Mouse (Mus musculus) limb, embryonic 12.5 days (tissue): ENCODE results near the gene Bend4. TPM values are rescaled to one million over a fixed set of nuclear protein-coding genes. Genes with fewer than 3 reads are reported as not detected.

Source experiments
- ATAC-seq: fragments of 200-750 bp; cut with Nextera tagmentation; 2 replicates; pipeline ENCODE4 v1.8.0; 2017; ENCODE audit warnings: low read depth, moderate TSS enrichment; ENCODE audit not compliant: insufficient number of reproducible peaks, insufficient read depth, low FRiP score, low TSS enrichment
- H3K27ac ChIP-seq: fragments of 300-500 bp; sonication (generic); 2 replicates; pipeline ENCODE4 v1.5.1; 2016; ENCODE audit warnings: mild to moderate bottlenecking, moderate library complexity
- H3K27me3 ChIP-seq: fragments of 300-500 bp; sonication (generic); 2 replicates; pipeline ENCODE4 v1.6.1; 2016; ENCODE audit warnings: mild to moderate bottlenecking, moderate library complexity
- H3K36me3 ChIP-seq: fragments of 300-500 bp; sonication (generic); 2 replicates; pipeline ENCODE4 v1.6.1; 2016; ENCODE audit warnings: mild to moderate bottlenecking, moderate library complexity
- H3K4me1 ChIP-seq: fragments of 300-500 bp; sonication (generic); replicated peaks from 2 replicates; pipeline ENCODE4 v1.6.1; 2016
- H3K4me2 ChIP-seq: fragments of 300-500 bp; sonication (generic); 2 replicates; pipeline ENCODE4 v1.6.1; 2016; ENCODE audit warnings: mild to moderate bottlenecking, moderate library complexity
- H3K4me3 ChIP-seq: fragments of 300-500 bp; sonication (generic); replicated peaks from 2 replicates; pipeline ENCODE4 v1.5.1; 2016; ENCODE audit warnings: mild to moderate bottlenecking
- H3K9ac ChIP-seq: fragments of 300-500 bp; sonication (generic); replicated peaks from 2 replicates; pipeline ENCODE4 v1.6.1; 2016; ENCODE audit warnings: mild to moderate bottlenecking, moderate library complexity
- H3K9me3 ChIP-seq: fragments of 300-500 bp; sonication (generic); 2 replicates; pipeline ENCODE4 v1.6.1; 2016; ENCODE audit warnings: mild to moderate bottlenecking, moderate library complexity
- WGBS: fragments of 180-500 bp; shearing (Covaris S2); methylation state at CpG from one replicate; pipeline ENCODE4 v1.1.7; 2016; 5-methylcytosine and 5-hydroxymethylcytosine counted together
- polyA plus RNA-seq: library from polyadenylated mRNA; unstranded; fragments of >200 nt; fragmentation: Nextera tagmentation; extraction: Ambion mirVana; gene quantifications from 2 replicates; pipeline ENCODE4 v1.2.1, GENCODE M21; 2016

Bend4 gene
- polyA plus RNA-seq: 7.8 and 8.3 TPM in 2 replicates

DNA sequence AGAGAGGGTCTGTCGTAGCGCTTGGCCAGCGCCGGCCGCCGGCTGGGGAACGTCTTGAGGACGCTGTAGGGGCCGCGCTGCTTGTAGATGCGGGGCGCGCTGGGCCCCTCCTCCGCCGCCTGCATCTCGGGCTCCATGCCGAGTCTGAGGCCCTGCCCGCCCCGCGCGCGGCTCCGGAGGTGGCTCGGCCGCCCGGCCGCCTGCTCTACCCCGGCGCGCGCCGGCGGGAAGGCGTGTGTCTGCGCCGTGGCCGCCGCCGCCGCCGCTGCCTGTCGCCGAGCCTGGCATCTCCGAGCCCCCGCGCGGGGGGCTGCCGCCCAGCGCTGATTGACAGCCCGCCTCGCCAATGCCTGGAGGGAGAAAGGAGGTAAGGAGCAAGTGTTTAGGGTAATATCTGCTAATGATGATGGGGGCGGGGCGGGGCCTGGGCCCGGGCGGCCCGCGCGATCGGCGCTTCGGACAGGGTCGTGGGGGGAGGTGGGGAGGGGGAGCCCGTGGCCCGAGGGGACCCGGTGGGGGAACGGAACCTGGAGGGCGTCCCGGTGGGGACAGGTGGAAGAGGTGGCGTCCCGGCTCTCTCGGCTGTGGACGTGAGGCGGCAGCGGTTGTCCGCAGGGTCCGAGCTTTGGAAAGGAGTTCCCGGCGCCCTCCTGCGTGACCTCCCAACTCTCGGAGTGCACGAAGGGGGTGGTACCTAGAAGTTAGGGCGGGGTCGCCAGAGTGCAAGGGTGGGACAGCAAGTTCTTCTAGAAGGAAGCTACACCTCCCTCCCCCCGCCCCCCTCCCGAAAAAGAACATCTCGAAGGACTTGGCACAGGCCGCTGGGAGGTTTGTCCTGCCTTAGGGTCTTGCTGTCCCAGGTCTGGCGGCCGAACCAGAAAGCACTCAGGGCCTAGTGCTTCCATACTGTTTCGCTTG, at the start of gene Bend4:
Bend4 (minus strand) TSS at position 868 of the 918 bp plus-strand sequence.
- Histone ChIP-seq H3K4me2 (peak within 1 kb of the TSS; percentile 82), H3K4me3 (peak within 1 kb of the TSS; percentile 77), H3K27me3 (peaks cover 28% of the 10 kb centered on the region), H3K9me3 (no peaks in the 10 kb centered on the region), H3K36me3 (no peaks in the 10 kb centered on the region), H3K27ac (peak within 1 kb of the TSS; percentile 59; the same call in 1 of the 2 replicates), H3K9ac (peak within 1 kb of the TSS; percentile 79), H3K4me1 (peaks cover 19% of the 10 kb centered on the region)
- WGBS: under 1% methylated on average over 89 of the region's 90 CpGs
- ATAC-seq: peak; percentile 78

DNA sequence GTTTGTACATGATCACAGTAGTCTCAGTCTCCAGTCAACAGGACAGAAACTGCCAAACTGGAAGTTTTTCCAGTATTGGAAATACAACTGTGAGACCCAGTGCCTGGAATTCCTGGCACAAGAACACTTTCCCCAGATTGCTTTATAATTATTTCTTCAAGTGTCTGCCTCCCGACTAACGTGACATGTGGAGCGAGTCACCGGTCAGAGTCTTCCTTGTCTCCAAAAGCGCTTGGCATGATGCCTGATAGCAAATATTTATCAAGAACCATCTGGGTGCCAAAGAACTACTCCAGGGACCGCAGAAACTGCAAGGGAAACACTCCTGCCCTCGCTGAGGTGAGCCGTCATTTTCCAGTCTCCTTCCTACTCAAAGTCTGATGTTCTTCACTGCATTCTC, 45.6 kb upstream of the Bend4 start:
- H3K27ac ChIP-seq: no peak overlapping the region
- no peak for ATAC-seq
- no peaks in the 10 kb centered on the region for H3K27me3 ChIP-seq
- no peaks in the 10 kb centered on the region for H3K9me3 ChIP-seq
- no peak overlapping the region for H3K4me2 ChIP-seq
- WGBS: 80% methylated on average over 8 of the region's 8 CpGs
- no peak overlapping the region for H3K4me3 ChIP-seq
- no peaks in the 10 kb centered on the region for H3K36me3 ChIP-seq
- no peak overlapping the region for H3K9ac ChIP-seq
- no peaks in the 10 kb centered on the region for H3K4me1 ChIP-seq

DNA sequence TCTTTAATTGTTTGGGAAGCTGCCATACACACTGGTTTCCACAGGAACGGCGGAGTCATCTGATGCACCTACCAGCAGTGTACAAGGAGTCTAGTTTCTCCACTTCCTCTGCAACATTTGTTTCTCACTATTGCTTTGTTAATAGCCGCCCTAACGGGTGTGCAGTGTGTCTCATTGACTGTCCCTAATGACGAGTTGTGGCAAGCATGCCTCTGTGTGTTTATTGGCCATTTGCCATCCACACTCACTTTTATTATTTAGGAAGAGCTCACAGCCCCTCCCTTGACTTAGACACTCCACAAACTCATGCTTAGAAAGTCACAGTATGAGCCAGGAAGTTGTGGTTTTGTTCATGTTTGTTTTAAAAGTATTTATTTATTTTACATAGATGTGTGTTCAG, 45.0 kb upstream of the Bend4 start:
- H3K27me3 ChIP-seq: no peaks in the 10 kb centered on the region
- WGBS: 49% methylated on average over 5 of the region's 5 CpGs
- no peak overlapping the region for H3K4me2 ChIP-seq
- ATAC-seq: no peak
- H3K4me3 ChIP-seq: no peak overlapping the region
- H3K36me3 ChIP-seq: no peaks in the 10 kb centered on the region
- no peaks in the 10 kb centered on the region for H3K4me1 ChIP-seq
- no peaks in the 10 kb centered on the region for H3K9me3 ChIP-seq
- no peak overlapping the region for H3K9ac ChIP-seq
- H3K27ac ChIP-seq: no peak overlapping the region

DNA sequence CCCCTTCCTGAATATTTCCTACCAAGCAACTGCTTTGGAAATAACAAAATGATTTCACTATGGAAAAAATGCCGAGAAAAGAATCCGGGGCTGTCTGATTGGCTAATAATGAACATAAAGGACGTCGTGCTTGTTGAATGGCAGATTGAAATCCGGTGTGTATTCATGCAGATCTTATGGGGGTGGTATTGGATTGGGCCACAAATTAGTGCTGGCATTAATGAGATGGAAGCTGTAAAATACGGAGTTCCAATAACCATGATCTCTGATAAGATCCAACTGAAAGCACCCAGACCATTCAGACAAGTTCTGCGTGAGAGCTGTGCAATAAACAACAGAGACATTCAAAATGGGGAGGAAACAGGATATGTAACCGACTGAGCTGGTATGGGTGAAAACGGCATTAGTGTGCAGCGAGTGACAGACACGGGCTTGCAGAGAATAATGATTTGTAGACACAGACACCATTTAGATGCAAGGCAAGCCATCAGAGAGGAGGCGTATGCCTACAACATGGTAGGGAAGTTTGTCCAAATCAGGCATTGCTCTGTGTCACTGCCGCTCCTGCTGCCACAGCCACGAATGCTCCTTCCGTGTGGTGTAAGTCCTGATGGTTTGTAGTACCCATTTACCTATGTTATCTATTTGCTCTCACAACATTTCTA, 38.9 kb upstream of the Bend4 start:
- Histone ChIP-seq H3K4me3 (no peak overlapping the region), H3K27ac (no peak overlapping the region), H3K9me3 (0 out of 2 replicates have a peak, but pooled peaks cover 5% of the 10 kb centered on the region), H3K4me1 (0 out of 2 replicates have a peak, but pooled peaks cover 3% of the 10 kb centered on the region), H3K27me3 (no peaks in the 10 kb centered on the region), H3K36me3 (no peaks in the 10 kb centered on the region), H3K4me2 (no peak overlapping the region), H3K9ac (no peak overlapping the region)
- no peak for ATAC-seq
- WGBS: 81% methylated on average over 15 of the region's 15 CpGs

DNA sequence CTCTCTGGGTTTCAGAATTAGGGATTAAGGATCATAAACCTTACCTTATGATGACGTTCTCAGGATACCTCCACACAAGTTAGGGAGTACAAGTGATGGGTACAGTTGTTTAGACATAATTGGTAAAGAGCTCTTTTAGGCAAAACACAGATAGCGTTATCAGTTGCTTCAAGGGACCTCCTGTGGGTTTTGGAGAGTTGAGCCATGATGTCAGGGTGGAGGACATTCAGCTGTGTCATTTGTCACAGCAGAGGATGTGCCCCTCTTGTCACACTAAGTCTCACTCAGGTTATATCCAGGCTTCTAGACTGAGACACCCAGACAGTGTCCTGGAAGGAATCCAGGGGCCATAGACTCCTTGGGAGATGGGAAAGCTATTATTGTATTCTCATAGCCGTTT, 36.8 kb upstream of the Bend4 start:
- H3K36me3 ChIP-seq: no peaks in the 10 kb centered on the region
- ATAC-seq: no peak
- H3K27me3 ChIP-seq: no peaks in the 10 kb centered on the region
- H3K9ac ChIP-seq: no peak overlapping the region
- 0 out of 2 replicates have a peak, but pooled peaks cover 3% of the 10 kb centered on the region for H3K4me1 ChIP-seq
- WGBS: 86% methylated on average over 3 of the region's 3 CpGs
- no peak overlapping the region for H3K27ac ChIP-seq
- no peak overlapping the region for H3K4me3 ChIP-seq
- no peak overlapping the region for H3K4me2 ChIP-seq
- H3K9me3 ChIP-seq: 0 out of 2 replicates have a peak, but pooled peaks cover 5% of the 10 kb centered on the region

DNA sequence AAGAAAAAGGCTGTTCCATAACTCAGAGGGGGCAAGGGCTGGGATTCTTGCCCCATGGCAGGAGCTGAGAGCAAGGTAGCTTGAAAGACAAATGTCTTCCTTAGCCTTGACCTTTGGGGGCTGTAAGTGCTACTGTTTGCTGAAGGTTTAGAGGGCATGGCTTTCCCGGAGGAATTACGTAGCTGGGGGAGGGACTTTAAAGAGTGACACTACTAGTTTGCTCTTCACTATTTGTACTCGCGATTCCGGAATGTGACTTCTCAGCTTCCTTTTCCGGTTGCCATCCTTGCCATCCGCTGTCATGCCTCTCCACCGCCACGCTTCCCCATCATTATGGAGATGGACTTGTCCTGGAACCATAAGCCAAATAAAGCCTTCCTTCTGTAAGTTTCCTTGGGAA, 35.5 kb upstream of the Bend4 start:
- Histone ChIP-seq H3K9ac (no peak overlapping the region), H3K27ac (no peak overlapping the region), H3K4me1 (0 out of 2 replicates have a peak, but pooled peaks cover 3% of the 10 kb centered on the region), H3K4me3 (no peak overlapping the region), H3K36me3 (no peaks in the 10 kb centered on the region), H3K4me2 (no peak overlapping the region), H3K27me3 (no peaks in the 10 kb centered on the region), H3K9me3 (0 out of 2 replicates have a peak, but pooled peaks cover 5% of the 10 kb centered on the region)
- ATAC-seq: no peak
- whole genome bisulfite sequencing: 90% methylated on average over 9 of the region's 9 CpGs

DNA sequence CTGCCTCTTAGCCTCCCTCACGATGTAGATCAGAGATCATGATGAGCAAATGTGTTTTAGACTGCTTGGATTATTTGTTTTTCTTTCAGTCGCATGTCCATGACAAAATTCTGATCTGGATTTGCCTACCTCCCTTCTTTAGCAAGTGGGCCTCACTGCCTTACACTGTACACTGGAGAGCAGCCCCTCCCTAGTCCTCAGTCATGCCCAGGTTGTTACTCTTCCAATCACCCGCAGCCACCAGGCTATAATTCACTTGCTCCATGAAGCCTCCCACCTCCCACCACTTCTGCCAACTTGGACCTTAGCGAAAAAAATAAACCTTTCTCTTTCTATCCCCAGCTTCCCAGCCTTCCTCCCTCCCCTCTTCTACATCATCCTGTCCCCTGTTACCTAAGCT, 34.2 kb upstream of the Bend4 start:
- ATAC-seq: no peak
- H3K4me2 ChIP-seq: no peak overlapping the region
- no peak overlapping the region for H3K4me3 ChIP-seq
- WGBS: 75% methylated on average over 4 of the region's 4 CpGs
- no peaks in the 10 kb centered on the region for H3K36me3 ChIP-seq
- H3K9me3 ChIP-seq: 0 out of 2 replicates have a peak, but pooled peaks cover 5% of the 10 kb centered on the region
- no peaks in the 10 kb centered on the region for H3K27me3 ChIP-seq
- no peak overlapping the region for H3K27ac ChIP-seq
- H3K9ac ChIP-seq: no peak overlapping the region
- H3K4me1 ChIP-seq: 0 out of 2 replicates have a peak, but pooled peaks cover 3% of the 10 kb centered on the region

DNA sequence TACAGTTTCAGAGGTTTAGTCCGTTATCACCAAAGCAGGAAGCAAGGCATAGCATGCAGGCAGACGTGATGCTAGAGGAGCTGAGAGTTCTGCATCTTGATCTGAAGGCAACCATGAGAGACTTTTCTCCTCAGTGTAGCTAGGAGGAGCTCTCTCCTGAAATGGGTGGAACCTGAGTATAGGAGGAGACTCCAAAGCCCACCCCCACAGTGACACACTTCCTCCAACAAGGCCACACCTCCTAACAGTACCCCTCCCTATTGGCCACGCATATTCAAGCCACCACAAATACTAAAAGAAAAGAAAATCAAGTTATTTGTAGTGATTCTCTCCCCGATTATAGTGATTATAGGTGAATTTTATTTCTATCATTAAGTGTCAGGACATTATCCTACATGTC, 28.7 kb upstream of the Bend4 start:
- no peak for ATAC-seq
- Histone ChIP-seq H3K4me1 (no peaks in the 10 kb centered on the region), H3K9me3 (no peaks in the 10 kb centered on the region), H3K27ac (no peak overlapping the region), H3K4me3 (no peak overlapping the region), H3K27me3 (no peaks in the 10 kb centered on the region), H3K4me2 (no peak overlapping the region), H3K9ac (no peak overlapping the region), H3K36me3 (no peaks in the 10 kb centered on the region)
- 85% methylated on average over 4 of the region's 4 CpGs for WGBS

DNA sequence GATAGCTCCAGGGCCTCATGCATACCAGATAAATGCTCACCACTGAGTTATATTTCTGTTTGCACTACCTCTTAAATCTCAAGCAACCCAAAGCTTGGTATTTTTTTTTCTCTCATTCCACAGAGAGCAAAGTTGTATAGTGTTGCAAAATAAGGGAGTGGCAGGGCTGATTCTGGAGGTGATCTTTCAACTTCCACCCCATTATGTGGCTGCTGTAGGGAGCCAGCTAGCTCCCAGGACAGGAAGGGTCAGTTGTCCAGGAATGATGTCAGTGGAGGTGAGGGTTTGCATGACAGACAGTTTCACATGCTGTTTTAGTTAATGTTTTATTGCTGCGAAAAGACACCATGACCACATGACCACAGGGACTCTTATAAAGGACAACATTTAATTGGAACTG, 26.2 kb upstream of the Bend4 start:
- H3K27ac ChIP-seq: no peak overlapping the region
- no peak for ATAC-seq
- no peak overlapping the region for H3K4me2 ChIP-seq
- H3K9ac ChIP-seq: no peak overlapping the region
- H3K36me3 ChIP-seq: no peaks in the 10 kb centered on the region
- no peaks in the 10 kb centered on the region for H3K9me3 ChIP-seq
- H3K27me3 ChIP-seq: no peaks in the 10 kb centered on the region
- H3K4me3 ChIP-seq: no peak overlapping the region
- 86% methylated on average over 1 of the region's 1 CpGs for WGBS
- no peaks in the 10 kb centered on the region for H3K4me1 ChIP-seq

DNA sequence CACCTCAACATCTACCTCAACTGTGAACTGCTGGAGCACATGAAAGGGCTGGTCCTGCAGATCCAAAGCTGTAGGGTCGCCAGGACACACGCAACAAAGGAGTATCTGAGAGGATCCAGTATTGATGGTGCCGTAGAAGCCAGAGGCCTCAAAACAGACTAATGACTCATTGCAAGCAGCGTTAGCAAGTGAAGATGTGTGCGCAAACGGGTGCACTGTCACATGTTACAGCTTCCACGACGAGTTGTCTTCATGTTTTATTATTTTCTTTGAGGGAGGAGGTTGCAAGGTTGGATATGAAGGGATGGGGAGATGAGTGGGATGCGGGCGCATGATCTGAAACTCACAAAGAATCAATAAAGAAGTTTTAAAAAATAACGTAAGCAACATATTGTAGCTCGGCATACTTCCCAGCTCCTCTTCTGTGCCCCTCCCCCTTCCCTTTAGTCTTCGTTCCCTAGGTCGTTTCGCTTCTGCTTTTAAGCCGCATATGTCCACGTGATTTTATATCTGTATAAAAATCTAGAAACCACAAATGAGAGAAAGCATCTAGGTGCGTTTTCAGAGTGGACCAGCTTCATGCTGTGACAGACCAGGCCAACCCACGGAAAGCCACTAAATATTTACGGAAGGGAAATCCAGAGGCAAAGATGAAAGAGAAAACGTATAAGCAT, 22.0 kb upstream of the Bend4 start:
- Histone ChIP-seq H3K27me3 (no peaks in the 10 kb centered on the region), H3K27ac (no peak overlapping the region), H3K36me3 (no peaks in the 10 kb centered on the region), H3K4me1 (peaks cover 4% of the 10 kb centered on the region; the same call in 1 of the 2 replicates), H3K9me3 (no peaks in the 10 kb centered on the region), H3K4me3 (no peak overlapping the region), H3K9ac (no peak overlapping the region), H3K4me2 (no peak overlapping the region)
- 79% methylated on average over 21 of the region's 21 CpGs for WGBS
- no peak for ATAC-seq

DNA sequence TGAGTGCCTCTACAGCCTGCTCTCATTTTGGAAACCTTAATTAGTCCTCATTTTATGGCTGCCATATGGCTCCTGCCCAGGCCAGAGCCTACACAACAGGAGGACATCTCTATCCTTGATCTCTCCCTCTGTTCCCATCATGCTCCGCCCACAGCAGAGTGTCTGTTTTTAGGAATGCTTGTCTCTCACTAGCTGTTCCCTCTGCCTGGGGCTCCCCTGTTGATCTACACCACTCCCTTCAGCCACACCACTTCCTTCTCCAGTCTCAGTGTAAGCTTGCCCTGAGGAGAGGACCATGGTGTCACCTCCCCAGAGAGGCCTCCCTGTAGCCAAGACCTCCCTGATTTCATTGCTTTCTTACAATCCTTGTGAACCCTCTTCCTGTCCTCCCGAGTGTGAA, 18.4 kb upstream of the Bend4 start:
- Histone ChIP-seq H3K36me3 (no peaks in the 10 kb centered on the region), H3K9me3 (no peaks in the 10 kb centered on the region), H3K4me3 (no peak overlapping the region), H3K4me1 (peaks cover 13% of the 10 kb centered on the region), H3K27me3 (no peaks in the 10 kb centered on the region), H3K4me2 (no peak overlapping the region), H3K9ac (no peak overlapping the region), H3K27ac (no peak overlapping the region)
- ATAC-seq: no peak
- whole genome bisulfite sequencing: 27% methylated on average over 2 of the region's 2 CpGs
